Mouse (Mus musculus): ENCODE measurements around the gene E130308A19Rik. TPM values are rescaled to one million over a fixed set of nuclear protein-coding genes. Genes with fewer than 3 reads are reported as not detected.

E130308A19Rik gene
- total RNA-seq, 2 experiments from 2014 or later = 7.1 TPM

- DNase-seq = no peak
These were observed 101.3 kb downstream of the E130308A19Rik start for GRCm38 (mm10) chr4:59727187-59727877.

- no peak for DNase-seq
These were observed 101.9 kb downstream of the E130308A19Rik start for GRCm38 (mm10) chr4:59727878-59728261.

GRCm38 (mm10) chr4:59728839-59729238, 102.8 kb downstream of the E130308A19Rik start:
- DNase-seq = no peak

GRCm38 (mm10) chr4:59731544-59731943, 105.5 kb downstream of the E130308A19Rik start:
- DNase-seq = no peak

- DNase-seq = no peak
These were observed 113.3 kb downstream of the E130308A19Rik start for GRCm38 (mm10) chr4:59739321-59739720.

GRCm38 (mm10) chr4:59739882-59740281, 113.9 kb downstream of the E130308A19Rik start:
- DNase-seq = no peak

- peak; percentile 74 to 76 for DNase-seq
These were observed 127.6 kb downstream of the E130308A19Rik start for GRCm38 (mm10) chr4:59753491-59754140.

- peak; percentile 76 to 83 for DNase-seq
These were observed 130.5 kb downstream of the E130308A19Rik start for GRCm38 (mm10) chr4:59756332-59757082.

GRCm38 (mm10) chr4:59757452-59758435, 131.7 kb downstream of the E130308A19Rik start:
- no peak for DNase-seq

- no peak for DNase-seq
These were observed 134.0 kb downstream of the E130308A19Rik start for GRCm38 (mm10) chr4:59760016-59760415.

GRCm38 (mm10) chr4:59760636-59761364, 134.8 kb downstream of the E130308A19Rik start:
- peak; percentile 60 to 80 for DNase-seq

GRCm38 (mm10) chr4:59761365-59761729, 135.3 kb downstream of the E130308A19Rik start:
- peak; percentile 61 to 72 for DNase-seq

GRCm38 (mm10) chr4:59764950-59765349, 138.9 kb downstream of the E130308A19Rik start:
- DNase-seq = no peak

GRCm38 (mm10) chr4:59765385-59766005, 139.5 kb downstream of the E130308A19Rik start:
- DNase-seq = peak in 1 of 2 experiments; percentile 38

GRCm38 (mm10) chr4:59767717-59768116, 141.7 kb downstream of the E130308A19Rik start:
- DNase-seq = no peak

GRCm38 (mm10) chr4:59772171-59772879, 146.3 kb downstream of the E130308A19Rik start:
- DNase-seq = no peak

GRCm38 (mm10) chr4:59777828-59778227, 151.8 kb downstream of the E130308A19Rik start:
- DNase-seq = peak in 1 of 2 experiments; percentile 37

- DNase-seq = no peak
These were observed 154.6 kb downstream of the E130308A19Rik start for GRCm38 (mm10) chr4:59780568-59780967.

- no peak for DNase-seq
These were observed 157.1 kb downstream of the E130308A19Rik start for GRCm38 (mm10) chr4:59782853-59783684.

All from heart, adult 18-20 months (tissue).